In genomic region chr17:44814508-44815175, GRCm38 (mm10) we compare ENCODE assay signal across 8 mouse cellular contexts. TPM values are rescaled to one million over a fixed set of nuclear protein-coding genes. Genes with fewer than 3 reads are reported as not detected.
DNase-seq lines count a peak whose midpoint lies in the region; ATAC-seq and TF ChIP-seq lines count a peak whose summit lies in the region.

Runx2 (minus strand) TSS chr17:44814797.

- no peak for DNase-seq in layer of hippocampus, postnatal 25 days (ENCODE audit: extremely low spot score in 1 of 2, low spot score in 1 of 2)
- DNase-seq in layer of hippocampus, postnatal 14 days (ENCODE audit: low spot score in 2 of 2), result no peak
- DNase-seq in adrenal gland, adult 8-10 months, result no peak
- no peak for DNase-seq in embryonic facial prominence, embryonic 11.5 days (ENCODE audit: low spot score)
- DNase-seq in lung, postnatal 0 days (ENCODE audit: low spot score), result peak; percentile 55
- DNase-seq in cerebellum, postnatal 25 days, result no peak
- DNase-seq in cerebellum, adult 8-10 months, result no peak
- no peak for DNase-seq in cerebellum, adult 9-11 months

- no peak within 1 kb of the TSS for H3K4me2 ChIP-seq in embryonic facial prominence, embryonic 11.5 days (ENCODE audit: low read depth, low read length)
- H3K4me2 ChIP-seq in lung, postnatal 0 days (replicated peaks; ENCODE audit: low read depth, low read length), result peak within 1 kb of the TSS; percentile 35

- TF ChIP-seq EP300 in lung, postnatal 0 days (IDR thresholded peaks at IDR 0.05), result no peak

- no peak within 1 kb of the TSS for H3K4me3 ChIP-seq in embryonic facial prominence, embryonic 11.5 days (ENCODE audit: low read depth, low read length)
- H3K4me3 ChIP-seq in lung, postnatal 0 days (ENCODE audit: low read depth, low read length), result peak within 1 kb of the TSS; percentile 18; the same call in 1 of the 2 replicates

- 26% methylated on average over 3 of the region's 3 CpGs for WGBS in embryonic facial prominence, embryonic 11.5 days
- whole genome bisulfite sequencing in lung, postnatal 0 days, result 35% methylated on average over 3 of the region's 3 CpGs

- no peak within 1 kb of the TSS for H3K9ac ChIP-seq in embryonic facial prominence, embryonic 11.5 days (replicated peaks; ENCODE audit: low read length)
- H3K9ac ChIP-seq in lung, postnatal 0 days (replicated peaks; ENCODE audit: low read depth), result no peak within 1 kb of the TSS

- no peak for ATAC-seq in embryonic facial prominence, embryonic 11.5 days (replicated peaks; ENCODE audit: insufficient number of reproducible peaks, low FRiP score, low TSS enrichment, low read depth)
- peak; percentile 57; the same call in 1 of the 2 replicates for ATAC-seq in lung, postnatal 0 days

- no peaks in the 10 kb centered on the region for H3K9me3 ChIP-seq in embryonic facial prominence, embryonic 11.5 days (replicated peaks; ENCODE audit: control insufficient read depth, low read length)
- no peaks in the 10 kb centered on the region for H3K9me3 ChIP-seq in lung, postnatal 0 days (ENCODE audit: low read length)

- no peak for TF ChIP-seq CTCF in lung, postnatal 0 days (IDR thresholded peaks at IDR 0.05)

- no peaks in the 10 kb centered on the region for H3K4me1 ChIP-seq in embryonic facial prominence, embryonic 11.5 days (ENCODE audit: control insufficient read depth, insufficient read depth, low read length)
- H3K4me1 ChIP-seq in lung, postnatal 0 days (ENCODE audit: insufficient read depth, low read depth, low read length), result no peaks in the 10 kb centered on the region

- H3K36me3 ChIP-seq in embryonic facial prominence, embryonic 11.5 days (replicated peaks; ENCODE audit: control insufficient read depth, insufficient read depth, low read depth, low read length), result no peaks in the 10 kb centered on the region
- no peaks in the 10 kb centered on the region for H3K36me3 ChIP-seq in lung, postnatal 0 days (ENCODE audit: insufficient read depth, low read length)

- no peak within 1 kb of the TSS for H3K27ac ChIP-seq in embryonic facial prominence, embryonic 11.5 days (replicated peaks; ENCODE audit: low read depth, low read length)
- no peak within 1 kb of the TSS for H3K27ac ChIP-seq in lung, postnatal 0 days (ENCODE audit: low read length)

- no peaks in the 10 kb centered on the region for H3K27me3 ChIP-seq in embryonic facial prominence, embryonic 11.5 days (ENCODE audit: control insufficient read depth, insufficient read depth, low read length)
- H3K27me3 ChIP-seq in lung, postnatal 0 days (replicated peaks; ENCODE audit: insufficient read depth, low read length), result no peaks in the 10 kb centered on the region

RNA-seq across cellular contexts. Expression of gene Runx2, which starts in this region (rescaled TPM):
- 10 to 100 TPM; 11.0 to 11.7 TPM for total RNA-seq in layer of hippocampus, postnatal 25 days (2021)
- 1 to 10 TPM; 8.8 to 9.3 TPM for total RNA-seq in layer of hippocampus, postnatal 14 days (2021)
- total RNA-seq in adrenal gland, adult 8-10 months (2022), result 10 to 100 TPM; 19.6 to 32.8 (median 25.7) TPM
- 9.1 and 10.1 TPM in 2 replicates for polyA plus RNA-seq in embryonic facial prominence, embryonic 11.5 days (2014; fragmentation: Nextera tagmentation; extraction: Ambion mirVana)
- polyA plus RNA-seq in lung, postnatal 0 days (2015; fragmentation: Nextera tagmentation; extraction: Ambion mirVana), result 1.1 and 1.3 TPM in 2 replicates
